Mouse (Mus musculus) frontal cortex, postnatal 10 days (tissue): ENCODE measurements around the gene Poc1a.

ENCODE experiments used
- DNase-seq, 2 experiments: peaks; one replicate each; pipeline ENCODE4 v3.0.0; 2022; ENCODE audit warnings: low spot score in 2 of 2, mixed read lengths in 1 of 2

Poc1a gene

GRCm38 (mm10) chr9:106399808-106400207, 118.9 kb downstream of the Poc1a start:
- DNase-seq: no peak
